Mouse (Mus musculus): ENCODE measurements around the gene Gm10837.
"Not testable (repeated sequence)": the region's sequence is repeated elsewhere in the genome, so short reads cannot be mapped to it uniquely, and the experiment has no call there.

Gene Gm10837

GRCm38 (mm10) chr14:122490441-122491328 lies at the start of gene Gm10837:
TSS of gene Gm10837 (plus strand) at chr14:122490586.
- no peak for DNase-seq (ENCODE audit: low spot score)

GRCm38 (mm10) chr14:122449601-122450495 lies 40.5 kb upstream of the Gm10837 start:
- DNase-seq (ENCODE audit: low spot score), result no peak

- DNase-seq (ENCODE audit: low spot score), result peak; percentile 53
Measured at GRCm38 (mm10) chr14:122450496-122451382, 39.6 kb upstream of the Gm10837 start, which contains the start of gene Gm5089. TSS of gene Gm5089 (minus strand) at chr14:122451115.

GRCm38 (mm10) chr14:122451551-122452145 lies 38.7 kb upstream of the Gm10837 start:
- DNase-seq (ENCODE audit: low spot score), result no peak

- no peak for DNase-seq (ENCODE audit: low spot score)
Measured at GRCm38 (mm10) chr14:122452701-122453387, 37.5 kb upstream of the Gm10837 start.

- DNase-seq (ENCODE audit: low spot score), result no peak
Measured at GRCm38 (mm10) chr14:122453388-122453995, 36.9 kb upstream of the Gm10837 start.

GRCm38 (mm10) chr14:122453996-122454738 lies 36.2 kb upstream of the Gm10837 start:
- DNase-seq (ENCODE audit: low spot score), result no peak

GRCm38 (mm10) chr14:122454901-122455561 lies 35.4 kb upstream of the Gm10837 start:
- DNase-seq (ENCODE audit: low spot score), result no peak

- no peak for DNase-seq (ENCODE audit: low spot score)
Measured at GRCm38 (mm10) chr14:122455562-122455958, 34.8 kb upstream of the Gm10837 start.

- DNase-seq (ENCODE audit: low spot score), result not testable (repeated sequence)
Measured at GRCm38 (mm10) chr14:122459332-122459731, 31.1 kb upstream of the Gm10837 start.

- DNase-seq (ENCODE audit: low spot score), result no peak
Measured at GRCm38 (mm10) chr14:122459776-122460175, 30.6 kb upstream of the Gm10837 start.

GRCm38 (mm10) chr14:122460226-122460625 lies 30.2 kb upstream of the Gm10837 start:
- DNase-seq (ENCODE audit: low spot score), result no peak

GRCm38 (mm10) chr14:122461500-122461899 lies 28.9 kb upstream of the Gm10837 start:
- no peak for DNase-seq (ENCODE audit: low spot score)

GRCm38 (mm10) chr14:122461966-122462365 lies 28.4 kb upstream of the Gm10837 start:
- DNase-seq (ENCODE audit: low spot score), result no peak

GRCm38 (mm10) chr14:122462689-122463079 lies 27.7 kb upstream of the Gm10837 start:
- no peak for DNase-seq (ENCODE audit: low spot score)

- no peak for DNase-seq (ENCODE audit: low spot score)
Measured at GRCm38 (mm10) chr14:122463080-122463691, 27.2 kb upstream of the Gm10837 start.

- not testable (repeated sequence) for DNase-seq (ENCODE audit: low spot score)
Measured at GRCm38 (mm10) chr14:122463734-122464341, 26.5 kb upstream of the Gm10837 start.

- no peak for DNase-seq (ENCODE audit: low spot score)
Measured at GRCm38 (mm10) chr14:122464351-122464762, 26.0 kb upstream of the Gm10837 start.
